Mouse (Mus musculus): ENCODE measurements around the gene Hdgfl2. TPM values are rescaled to one million over a fixed set of nuclear protein-coding genes. Genes with fewer than 3 reads are reported as not detected.
A peak's percentile ranks its signal among the peaks of the same experiment; 100 is the strongest.

The Hdgfl2 gene
- polyA plus RNA-seq, 1 experiment: 115 TPM

DNA sequence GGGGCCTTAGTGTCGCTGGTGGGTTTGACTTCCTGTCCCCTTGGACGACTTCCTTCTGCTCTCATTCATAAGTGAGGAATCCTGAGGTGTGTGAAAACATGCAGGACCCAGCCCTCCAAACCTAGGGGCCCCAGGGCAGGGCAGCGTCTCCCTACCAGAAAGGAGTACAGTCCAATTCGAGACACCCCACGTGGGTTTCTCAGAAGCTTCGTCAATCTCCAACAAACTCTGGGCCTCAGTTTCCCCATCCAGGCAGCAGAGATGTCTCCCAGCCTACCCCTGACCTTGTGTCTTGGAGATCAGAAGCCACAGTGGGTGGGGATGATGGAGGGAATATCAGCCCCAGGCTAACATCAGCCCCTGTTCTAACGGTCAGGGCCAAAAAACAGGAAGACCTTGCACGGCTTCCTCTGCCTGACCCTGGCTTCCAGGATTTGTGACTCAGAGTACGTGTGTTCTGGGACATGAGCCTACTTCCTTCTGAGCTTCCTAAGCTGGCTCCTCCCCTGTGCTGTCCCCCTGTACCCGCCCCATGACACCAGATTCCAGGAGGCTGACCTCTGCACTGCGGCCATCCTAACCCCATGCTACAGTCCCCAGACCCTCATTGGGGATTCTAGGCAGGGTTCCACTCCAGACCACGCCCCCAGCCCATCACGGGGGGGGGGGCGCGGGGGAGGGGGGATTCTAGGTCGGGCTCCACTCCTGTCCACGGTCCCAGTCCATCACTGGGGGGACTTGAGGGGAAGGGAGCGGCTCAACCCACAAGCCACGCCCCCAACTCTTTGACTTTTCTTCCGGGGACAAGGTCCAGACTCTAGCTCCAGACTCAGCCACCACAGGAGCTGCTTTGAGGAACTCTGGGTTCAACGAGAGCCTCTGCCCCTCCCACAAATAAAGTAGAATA is 54.3 kb downstream of the Hdgfl2 start:
- Histone ChIP-seq H3K27ac (ENCODE audit: control insufficient read depth, insufficient read depth, low read depth, low read length) (no peak overlapping the region), H3K4me1 (ENCODE audit: control insufficient read depth, insufficient read depth, low read length) (peaks cover 23% of the 10 kb centered on the region), H3K36me3 (ENCODE audit: control insufficient read depth, insufficient read depth, low read length) (no peaks in the 10 kb centered on the region), H3K27me3 (ENCODE audit: control insufficient read depth, insufficient read depth, low read length) (no peaks in the 10 kb centered on the region), H3K4me3 (ENCODE audit: control insufficient read depth, low read depth, low read length) (no peak overlapping the region)
- TF ChIP-seq CTCF (IDR thresholded peaks at IDR 0.05; ENCODE audit: control insufficient read depth, insufficient read depth, insufficient replicate concordance, low read depth, low read length) (no peak), POLR2A (IDR thresholded peaks at IDR 0.05; ENCODE audit: control insufficient read depth, low read depth, low read length) (no peak)

DNA sequence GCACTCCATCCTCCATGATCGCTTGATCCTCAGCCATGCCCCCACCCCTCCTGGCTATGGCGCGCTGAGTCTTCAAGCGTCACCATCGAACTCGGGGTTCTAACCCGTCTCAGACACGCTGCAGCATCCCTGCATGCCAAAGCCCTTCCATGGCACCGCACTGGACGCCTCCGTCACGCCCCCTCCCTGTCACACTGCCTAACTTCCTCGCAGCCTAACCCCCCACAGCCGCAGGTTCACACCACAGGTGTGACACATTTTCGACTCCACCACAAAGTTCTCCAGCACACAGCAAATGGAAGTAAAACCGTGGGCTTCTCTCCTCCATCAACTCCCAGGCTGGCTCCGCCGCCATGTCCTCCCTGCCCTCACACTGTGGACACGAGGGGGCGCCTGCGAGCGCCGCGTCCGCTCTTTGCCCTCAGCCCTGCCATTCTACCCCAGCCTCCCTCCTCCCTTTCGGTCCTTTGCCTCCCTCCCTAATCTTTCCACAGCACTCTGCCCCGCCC is 55.1 kb downstream of the Hdgfl2 start:
- Histone ChIP-seq H3K27me3 (ENCODE audit: control insufficient read depth, insufficient read depth, low read length) (no peaks in the 10 kb centered on the region), H3K4me3 (ENCODE audit: control insufficient read depth, low read depth, low read length) (peak overlapping the region; percentile 38), H3K27ac (ENCODE audit: control insufficient read depth, insufficient read depth, low read depth, low read length) (no peak overlapping the region), H3K4me1 (ENCODE audit: control insufficient read depth, insufficient read depth, low read length) (peaks cover 27% of the 10 kb centered on the region), H3K36me3 (ENCODE audit: control insufficient read depth, insufficient read depth, low read length) (no peaks in the 10 kb centered on the region)
- no peak for TF ChIP-seq POLR2A (IDR thresholded peaks at IDR 0.05; ENCODE audit: control insufficient read depth, low read depth, low read length)
- TF ChIP-seq CTCF (IDR thresholded peaks at IDR 0.05; ENCODE audit: control insufficient read depth, insufficient read depth, insufficient replicate concordance, low read depth, low read length): peak; percentile 71; the same call in 1 of the 2 replicates

DNA sequence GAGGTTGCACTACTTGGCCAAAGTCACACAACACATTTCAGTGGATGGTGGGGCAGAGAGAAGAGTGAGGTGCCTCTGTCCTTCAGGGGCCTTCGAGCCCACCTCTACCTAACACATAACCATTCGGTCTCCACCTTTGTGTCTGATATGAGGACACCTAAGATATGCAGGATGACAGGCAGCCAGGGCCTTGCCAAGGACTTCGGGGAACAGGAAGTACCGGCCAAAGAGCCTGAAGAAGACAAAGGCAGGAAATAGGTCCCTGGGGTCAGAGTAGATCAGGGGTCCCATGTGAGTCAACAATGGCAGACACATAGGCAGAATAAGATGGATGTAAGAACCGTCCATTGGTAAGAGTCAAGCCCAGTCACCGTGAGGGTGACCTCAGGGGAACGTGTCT is 57.1 kb downstream of the Hdgfl2 start:
- Histone ChIP-seq H3K4me1 (ENCODE audit: control insufficient read depth, insufficient read depth, low read length) (peaks cover 35% of the 10 kb centered on the region), H3K36me3 (ENCODE audit: control insufficient read depth, insufficient read depth, low read length) (no peaks in the 10 kb centered on the region), H3K4me3 (ENCODE audit: control insufficient read depth, low read depth, low read length) (no peak overlapping the region), H3K27me3 (ENCODE audit: control insufficient read depth, insufficient read depth, low read length) (no peaks in the 10 kb centered on the region; the same call in 1 of the 2 replicates), H3K27ac (ENCODE audit: control insufficient read depth, insufficient read depth, low read depth, low read length) (no peak overlapping the region)
- no peak for TF ChIP-seq POLR2A (IDR thresholded peaks at IDR 0.05; ENCODE audit: control insufficient read depth, low read depth, low read length)
- no peak for TF ChIP-seq CTCF (IDR thresholded peaks at IDR 0.05; ENCODE audit: control insufficient read depth, insufficient read depth, insufficient replicate concordance, low read depth, low read length)

DNA sequence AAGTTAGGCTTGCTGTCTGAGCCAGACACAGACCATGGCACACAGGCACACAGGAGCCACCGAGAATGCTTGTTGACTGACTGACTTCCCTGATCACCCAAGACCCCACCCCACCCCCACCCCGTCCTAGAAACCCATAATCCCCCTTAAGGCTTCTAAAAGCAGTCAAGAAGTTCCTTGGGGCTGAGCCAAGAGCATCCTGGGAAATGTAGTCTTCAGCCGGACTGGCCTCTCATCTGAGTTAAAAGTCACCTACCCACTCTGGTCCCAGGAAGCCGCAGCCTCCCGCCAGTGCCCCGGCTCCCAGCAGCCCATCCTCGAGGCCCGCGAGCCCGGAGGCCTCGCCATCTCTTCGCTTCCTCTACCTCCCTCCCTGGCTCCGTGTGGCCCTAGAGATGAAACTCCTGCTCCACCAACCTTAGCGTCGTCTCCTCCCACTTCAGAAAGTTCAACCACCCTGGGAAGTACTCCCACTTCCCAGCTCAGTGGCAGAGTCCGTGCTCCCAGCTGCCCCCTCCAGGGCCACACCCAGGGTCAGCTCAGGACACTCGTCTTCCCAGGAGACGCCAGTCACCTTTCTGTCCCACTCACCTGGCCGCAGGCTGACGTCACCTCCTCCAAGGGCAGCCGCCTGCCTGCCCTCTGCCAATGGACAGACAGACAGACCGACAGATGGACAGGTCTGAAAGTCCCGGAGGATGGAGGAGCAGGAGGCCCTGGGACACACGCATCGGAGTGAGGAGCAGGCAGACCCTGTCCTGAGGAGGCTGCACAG is 58.6 kb downstream of the Hdgfl2 start:
- Histone ChIP-seq H3K4me3 (ENCODE audit: control insufficient read depth, low read depth, low read length) (no peak overlapping the region), H3K36me3 (ENCODE audit: control insufficient read depth, insufficient read depth, low read length) (no peaks in the 10 kb centered on the region), H3K27me3 (ENCODE audit: control insufficient read depth, insufficient read depth, low read length) (no peaks in the 10 kb centered on the region; the same call in 1 of the 2 replicates), H3K4me1 (ENCODE audit: control insufficient read depth, insufficient read depth, low read length) (peaks cover 36% of the 10 kb centered on the region), H3K27ac (ENCODE audit: control insufficient read depth, insufficient read depth, low read depth, low read length) (no peak overlapping the region)
- TF ChIP-seq CTCF (IDR thresholded peaks at IDR 0.05; ENCODE audit: control insufficient read depth, insufficient read depth, insufficient replicate concordance, low read depth, low read length) (no peak), POLR2A (IDR thresholded peaks at IDR 0.05; ENCODE audit: control insufficient read depth, low read depth, low read length) (no peak)

DNA sequence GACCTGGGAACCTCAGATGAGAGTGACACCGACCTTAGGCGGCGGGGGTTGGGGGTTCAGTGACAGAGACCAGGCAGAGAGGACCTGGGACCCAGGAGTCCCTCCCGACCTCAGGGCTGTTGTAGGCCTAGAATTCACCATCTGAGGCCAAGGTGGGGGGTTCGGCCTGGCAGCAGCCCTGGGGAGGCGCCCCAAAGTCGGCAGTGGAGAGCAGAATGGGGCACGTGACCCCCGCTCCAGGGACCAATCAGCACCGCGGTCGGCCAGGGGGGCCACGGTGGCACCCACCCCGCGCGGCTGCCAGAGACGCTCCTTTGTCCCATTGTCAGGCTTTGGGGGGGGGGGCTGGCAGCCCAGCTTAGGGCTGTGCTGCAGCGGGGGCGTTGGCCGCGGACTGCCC is 59.9 kb downstream of the Hdgfl2 start:
- H3K4me1 ChIP-seq (ENCODE audit: control insufficient read depth, insufficient read depth, low read length): peaks cover 27% of the 10 kb centered on the region
- no peak overlapping the region for H3K27ac ChIP-seq (ENCODE audit: control insufficient read depth, insufficient read depth, low read depth, low read length)
- H3K36me3 ChIP-seq (ENCODE audit: control insufficient read depth, insufficient read depth, low read length): no peaks in the 10 kb centered on the region
- H3K27me3 ChIP-seq (ENCODE audit: control insufficient read depth, insufficient read depth, low read length): no peaks in the 10 kb centered on the region; the same call in 1 of the 2 replicates
- TF ChIP-seq CTCF (IDR thresholded peaks at IDR 0.05; ENCODE audit: control insufficient read depth, insufficient read depth, insufficient replicate concordance, low read depth, low read length) (no peak), POLR2A (IDR thresholded peaks at IDR 0.05; ENCODE audit: control insufficient read depth, low read depth, low read length) (no peak)
- no peak overlapping the region for H3K4me3 ChIP-seq (ENCODE audit: control insufficient read depth, low read depth, low read length)

DNA sequence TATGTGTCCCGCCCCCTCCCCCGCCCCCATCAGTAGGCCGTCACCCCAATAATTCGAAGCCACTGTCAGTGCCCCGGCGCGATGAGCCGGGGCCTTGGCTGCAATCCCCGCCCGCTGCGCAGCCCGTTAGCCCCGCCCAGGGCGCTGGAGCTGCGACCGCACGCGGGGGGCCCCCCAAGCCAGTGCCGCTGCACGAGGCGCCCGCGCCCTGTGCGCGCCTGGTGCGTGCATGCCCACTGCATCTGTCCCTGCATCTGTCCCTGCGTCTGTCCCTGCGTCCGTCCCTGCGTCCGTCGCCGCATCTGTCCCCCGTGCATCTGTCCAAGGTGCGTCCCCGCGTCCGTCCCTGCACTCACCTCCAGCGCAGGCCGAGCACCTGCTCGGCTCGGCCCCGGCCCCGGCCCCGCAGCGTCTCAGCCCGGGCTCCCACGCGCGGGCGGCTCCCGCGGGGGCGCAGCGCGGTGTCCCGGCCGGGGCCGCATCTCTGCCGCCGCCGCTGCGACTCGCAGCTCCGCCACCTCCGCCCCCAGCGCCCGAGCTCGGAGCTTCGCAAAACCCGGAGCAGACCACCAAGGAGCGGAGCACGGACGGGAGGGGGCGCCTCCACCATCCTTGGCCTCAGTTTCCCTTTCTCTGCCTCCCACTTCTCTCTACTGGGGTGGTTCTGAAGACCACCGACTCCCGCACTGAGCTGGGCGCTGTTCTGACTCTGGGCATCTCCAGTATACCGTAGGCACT is 60.6 kb downstream of the Hdgfl2 start, which contains the start of gene Sema6b:
Sema6b (minus strand) TSS at position 486 of the 738 bp plus-strand sequence.
- Histone ChIP-seq H3K4me3 (ENCODE audit: control insufficient read depth, low read depth, low read length) (peak within 1 kb of the TSS; percentile 81), H3K36me3 (ENCODE audit: control insufficient read depth, insufficient read depth, low read length) (no peaks in the 10 kb centered on the region), H3K4me1 (ENCODE audit: control insufficient read depth, insufficient read depth, low read length) (peaks cover 24% of the 10 kb centered on the region), H3K27me3 (ENCODE audit: control insufficient read depth, insufficient read depth, low read length) (no peaks in the 10 kb centered on the region; the same call in 1 of the 2 replicates), H3K27ac (ENCODE audit: control insufficient read depth, insufficient read depth, low read depth, low read length) (no peak within 1 kb of the TSS)
- TF ChIP-seq POLR2A (IDR thresholded peaks at IDR 0.05; ENCODE audit: control insufficient read depth, low read depth, low read length): no peak
- no peak for TF ChIP-seq CTCF (IDR thresholded peaks at IDR 0.05; ENCODE audit: control insufficient read depth, insufficient read depth, insufficient replicate concordance, low read depth, low read length)

All from testis, adult 2 months (tissue).